Mouse (Mus musculus): ENCODE measurements at regions not wholly inside any gene's neighbourhood (a gene's known extent, or its start where the extent isn't known, plus 50 kb on each side); places are given as distances from the start of the nearest gene placed in this dataset.

DNA sequence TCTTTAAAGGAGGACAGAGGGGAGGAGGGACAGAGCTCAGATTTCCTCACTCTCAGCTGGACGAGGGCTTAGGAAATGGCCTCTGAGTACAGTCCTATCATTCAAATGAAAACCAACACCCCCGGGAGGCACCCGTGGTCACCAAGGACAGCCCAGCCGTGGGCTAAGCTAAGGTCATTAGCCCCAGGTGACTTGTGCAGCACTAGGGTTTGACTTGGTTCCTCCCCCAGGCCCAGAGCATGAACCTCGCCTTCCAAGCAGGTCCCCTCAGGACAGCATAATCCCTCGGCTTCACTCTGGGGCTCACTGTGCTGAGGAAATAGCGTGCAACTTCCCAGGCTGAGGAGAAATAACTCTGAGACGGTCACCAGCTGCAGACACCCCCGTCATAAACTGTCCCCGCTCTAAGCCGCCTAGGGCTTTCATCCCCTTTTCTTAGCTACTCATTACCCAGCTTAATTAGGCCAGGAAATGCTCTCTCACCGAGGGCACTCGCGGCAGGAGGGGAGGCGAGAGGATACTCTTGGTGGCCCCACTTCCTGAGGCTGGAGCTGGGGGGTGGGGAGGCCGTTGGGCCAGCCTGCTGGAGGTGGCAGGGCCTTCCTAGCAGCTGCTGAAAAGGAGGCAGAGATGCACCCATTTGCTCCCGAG is 61.0 kb upstream of the Hdhd5 start:
- TF ChIP-seq CTCF (IDR thresholded peaks at IDR 0.05; ENCODE audit: low read depth, low read length) (no peak), POLR2A (IDR thresholded peaks at IDR 0.05; ENCODE audit: extremely low read depth, insufficient read depth, low read length) (no peak)
